16 mouse cellular contexts compared by ENCODE assay signal in the genomic region with DNA sequence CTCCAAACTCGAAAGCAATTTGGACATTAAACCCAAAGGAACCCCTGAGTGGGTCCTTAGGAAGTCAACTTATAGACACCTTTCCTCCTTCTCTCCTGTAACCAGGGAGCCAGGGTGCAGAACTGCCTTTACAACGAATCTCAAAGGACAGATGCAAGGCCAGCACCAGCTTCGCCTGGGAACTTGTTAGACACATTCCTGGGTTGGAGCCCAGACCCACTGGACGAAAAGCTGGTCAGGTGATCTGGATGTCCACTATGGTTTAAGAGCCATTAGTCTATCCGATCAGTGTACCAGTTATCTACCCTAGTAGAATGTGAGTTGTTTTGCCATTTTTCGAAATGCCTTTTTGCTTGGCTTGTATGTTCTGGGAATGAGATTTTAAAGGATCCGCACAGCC. TPM values are rescaled to one million over a fixed set of nuclear protein-coding genes. Genes with fewer than 3 reads are reported as not detected.
"Had no signal": no experiment of that assay in that cellular context is flagged by ENCODE, and none has a peak within 500 bp of the region (broad histone marks: within the 10 kb centered on the region; RNA-seq: fewer than 3 reads in every experiment).

No protein-coding gene starts in this region.

- H3K36me3 ChIP-seq: kidney, embryonic 15.5 days; limb, embryonic 10.5 days; liver, embryonic 13.5 days; lung, embryonic 15.5 days; midbrain, embryonic 13.5 days; neural tube, embryonic 15.5 days had no signal

- H3K27ac ChIP-seq: kidney, embryonic 15.5 days; left cerebral cortex, adult 2 months; limb, embryonic 10.5 days; liver, embryonic 13.5 days; lung, embryonic 15.5 days; macrophage; midbrain, embryonic 13.5 days; neural tube, embryonic 15.5 days had no signal

- H3K9me3 ChIP-seq: kidney, embryonic 15.5 days; limb, embryonic 10.5 days; liver, embryonic 13.5 days; lung, embryonic 15.5 days; midbrain, embryonic 13.5 days; neural tube, embryonic 15.5 days had no signal

- DNase-seq: kidney, postnatal 14 days; liver, embryonic 13.5 days; liver, postnatal 0 days; lung, postnatal 14 days; right cerebral cortex, adult 18-20 months; right cerebral cortex, postnatal 25 days; thymus, postnatal 4 days had no signal

- H3K9ac ChIP-seq: kidney, embryonic 15.5 days; liver, embryonic 13.5 days; liver, postnatal 0 days; lung, embryonic 15.5 days; midbrain, embryonic 13.5 days; neural tube, embryonic 15.5 days had no signal

- ATAC-seq: liver, postnatal 0 days; midbrain, embryonic 13.5 days had no signal

- H3K4me3 ChIP-seq: kidney, embryonic 15.5 days; left cerebral cortex, adult 2 months; limb, embryonic 10.5 days; liver, embryonic 13.5 days; lung, embryonic 15.5 days; midbrain, embryonic 13.5 days; myocyte; neural tube, embryonic 15.5 days had no signal

- H3K4me2 ChIP-seq: kidney, embryonic 15.5 days; liver, embryonic 13.5 days; lung, embryonic 15.5 days; midbrain, embryonic 13.5 days; neural tube, embryonic 15.5 days had no signal

- H3K27me3 ChIP-seq: kidney, embryonic 15.5 days; liver, embryonic 13.5 days; lung, embryonic 15.5 days; midbrain, embryonic 13.5 days; neural tube, embryonic 15.5 days had no signal

- H3K4me1 ChIP-seq: kidney, embryonic 15.5 days; limb, embryonic 10.5 days; liver, embryonic 13.5 days; lung, embryonic 15.5 days; midbrain, embryonic 13.5 days; neural tube, embryonic 15.5 days had no signal

RNA-seq across cellular contexts. Expression of a gene that starts 41.7 kb away (rescaled TPM):
- polyA plus RNA-seq: neural tube, embryonic 15.5 days; small intestine, adult 2 months had no signal
